Mouse (Mus musculus): ENCODE measurements around the gene Cbx4.

DNA sequence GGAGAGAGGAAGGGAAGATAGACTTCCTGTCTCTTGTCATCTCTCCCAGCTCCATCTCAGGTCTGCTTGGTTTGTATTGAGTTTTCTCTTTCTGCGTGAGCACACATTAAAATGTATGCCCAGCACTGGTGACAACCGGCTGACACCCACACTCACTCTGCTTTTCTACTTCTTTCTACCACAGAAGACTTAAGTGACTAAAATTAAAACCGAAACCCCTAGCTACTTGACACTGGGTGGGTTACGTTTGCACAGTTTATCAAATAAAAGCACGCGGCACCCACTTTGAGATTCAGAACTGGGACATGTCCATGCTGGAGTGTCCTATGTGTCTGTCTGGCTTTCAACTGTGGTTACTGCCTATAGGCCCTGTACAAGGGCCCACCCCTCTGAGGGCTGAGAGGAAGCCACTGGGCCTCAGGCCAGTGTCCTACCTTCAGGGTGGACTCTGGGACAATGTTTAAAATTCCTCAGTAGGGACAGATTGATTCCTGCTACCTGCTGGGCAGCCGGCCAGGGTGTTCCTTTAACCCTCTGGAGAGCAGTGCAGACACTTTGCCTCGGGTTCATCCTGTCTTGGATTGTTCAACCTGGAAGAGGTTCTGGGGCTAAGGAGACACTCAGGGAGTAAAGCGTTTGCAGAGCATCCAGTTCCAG, 23.5 kb upstream of the Cbx4 start:
- no peak for TF ChIP-seq CTCF (IDR thresholded peaks at IDR 0.05)
- TF ChIP-seq EP300 (IDR thresholded peaks at IDR 0.05; ENCODE audit: insufficient read depth, low read depth, low read length): no peak
- no peak for TF ChIP-seq POLR2A (IDR thresholded peaks at IDR 0.05; ENCODE audit: insufficient read depth, low read depth, low read length)
